Mouse (Mus musculus): ENCODE measurements around the gene Slc35a1. TPM values are rescaled to one million over a fixed set of nuclear protein-coding genes. Genes with fewer than 3 reads are reported as not detected.

Gene Slc35a1
- polyA plus RNA-seq, 1 experiment from 2014 or later: 48.7 TPM

- WGBS: 93% methylated on average over 4 of the region's 4 CpGs
- no peak for ATAC-seq
- H3K36me3 ChIP-seq (ENCODE audit: control insufficient read depth, insufficient read depth, low read length): peaks cover 22% of the 10 kb centered on the region
Observed at GRCm38 (mm10) chr4:34637851-34638250, 49.4 kb downstream of the Slc35a1 start.

GRCm38 (mm10) chr4:34637386-34637785 is 49.9 kb downstream of the Slc35a1 start:
- H3K9me3 ChIP-seq (replicated peaks; ENCODE audit: control insufficient read depth, low read length, poor library complexity, severe bottlenecking): no peaks in the 10 kb centered on the region
- H3K4me1 ChIP-seq (ENCODE audit: control insufficient read depth, insufficient read depth, low read length): no peaks in the 10 kb centered on the region
- H3K9ac ChIP-seq (ENCODE audit: low read depth, low read length): no peak overlapping the region
- no peak overlapping the region for H3K27ac ChIP-seq (ENCODE audit: low read length)
- no peak for ATAC-seq
- H3K4me2 ChIP-seq (ENCODE audit: low read length): no peak overlapping the region
- no peaks in the 10 kb centered on the region for H3K27me3 ChIP-seq (ENCODE audit: control insufficient read depth, insufficient read depth, low read depth, low read length)
- 97% methylated on average over 7 of the region's 7 CpGs for WGBS
- no peak overlapping the region for H3K4me3 ChIP-seq (ENCODE audit: low read depth, low read length)
- peaks cover 18% of the 10 kb centered on the region for H3K36me3 ChIP-seq (ENCODE audit: control insufficient read depth, insufficient read depth, low read length)

More at GRCm38 (mm10) chr4:34637851-34638250, 49.4 kb downstream of the Slc35a1 start:
- H3K4me1 ChIP-seq (ENCODE audit: control insufficient read depth, insufficient read depth, low read length): no peaks in the 10 kb centered on the region
- H3K9me3 ChIP-seq (replicated peaks; ENCODE audit: control insufficient read depth, low read length, poor library complexity, severe bottlenecking): no peaks in the 10 kb centered on the region
- H3K9ac ChIP-seq (ENCODE audit: low read depth, low read length): no peak overlapping the region
- H3K27me3 ChIP-seq (ENCODE audit: control insufficient read depth, insufficient read depth, low read depth, low read length): no peaks in the 10 kb centered on the region
- H3K4me3 ChIP-seq (ENCODE audit: low read depth, low read length): no peak overlapping the region
- no peak overlapping the region for H3K4me2 ChIP-seq (ENCODE audit: low read length)
- no peak overlapping the region for H3K27ac ChIP-seq (ENCODE audit: low read length)

DNA sequence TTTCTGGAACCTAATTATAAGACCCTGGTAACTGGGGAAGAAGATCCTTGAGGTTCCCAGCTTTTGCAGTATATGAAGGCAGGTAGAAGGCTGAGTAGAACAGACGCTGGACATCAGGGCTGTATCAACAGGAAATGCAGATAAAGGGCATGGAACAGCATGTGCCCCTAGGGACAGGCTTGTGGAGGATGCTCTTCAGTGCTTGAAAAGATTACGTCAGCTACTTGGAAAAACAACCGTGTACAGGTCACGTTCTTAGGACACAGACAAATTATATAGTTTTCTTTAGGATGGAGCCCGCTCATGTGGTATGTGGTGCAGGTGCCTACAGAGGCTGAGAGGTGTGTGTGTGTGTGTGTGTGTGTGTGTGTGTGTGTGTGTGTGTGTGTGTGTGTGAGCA is 51.2 kb downstream of the Slc35a1 start:
- ATAC-seq: no peak

GRCm38 (mm10) chr4:34634129-34634528 is 53.1 kb downstream of the Slc35a1 start:
- Histone ChIP-seq H3K4me1 (ENCODE audit: control insufficient read depth, insufficient read depth, low read length) (no peaks in the 10 kb centered on the region), H3K36me3 (ENCODE audit: control insufficient read depth, insufficient read depth, low read length) (peaks cover 11% of the 10 kb centered on the region; the same call in 1 of the 2 replicates), H3K27ac (ENCODE audit: low read length) (no peak overlapping the region), H3K9ac (ENCODE audit: low read depth, low read length) (no peak overlapping the region), H3K27me3 (ENCODE audit: control insufficient read depth, insufficient read depth, low read depth, low read length) (no peaks in the 10 kb centered on the region), H3K4me3 (ENCODE audit: low read depth, low read length) (no peak overlapping the region), H3K4me2 (ENCODE audit: low read length) (no peak overlapping the region), H3K9me3 (replicated peaks; ENCODE audit: control insufficient read depth, low read length, poor library complexity, severe bottlenecking) (no peaks in the 10 kb centered on the region)
- ATAC-seq: no peak
- 94% methylated on average over 7 of the region's 7 CpGs for WGBS

More for the DNA sequence above, 51.2 kb downstream of the Slc35a1 start:
- Histone ChIP-seq H3K36me3 (ENCODE audit: control insufficient read depth, insufficient read depth, low read length) (peaks cover 19% of the 10 kb centered on the region), H3K9ac (ENCODE audit: low read depth, low read length) (no peak overlapping the region), H3K27ac (ENCODE audit: low read length) (no peak overlapping the region), H3K27me3 (ENCODE audit: control insufficient read depth, insufficient read depth, low read depth, low read length) (no peaks in the 10 kb centered on the region), H3K4me1 (ENCODE audit: control insufficient read depth, insufficient read depth, low read length) (no peaks in the 10 kb centered on the region), H3K4me3 (ENCODE audit: low read depth, low read length) (no peak overlapping the region), H3K4me2 (ENCODE audit: low read length) (no peak overlapping the region), H3K9me3 (replicated peaks; ENCODE audit: control insufficient read depth, low read length, poor library complexity, severe bottlenecking) (no peaks in the 10 kb centered on the region)
- 92% methylated on average over 5 of the region's 5 CpGs for WGBS

DNA sequence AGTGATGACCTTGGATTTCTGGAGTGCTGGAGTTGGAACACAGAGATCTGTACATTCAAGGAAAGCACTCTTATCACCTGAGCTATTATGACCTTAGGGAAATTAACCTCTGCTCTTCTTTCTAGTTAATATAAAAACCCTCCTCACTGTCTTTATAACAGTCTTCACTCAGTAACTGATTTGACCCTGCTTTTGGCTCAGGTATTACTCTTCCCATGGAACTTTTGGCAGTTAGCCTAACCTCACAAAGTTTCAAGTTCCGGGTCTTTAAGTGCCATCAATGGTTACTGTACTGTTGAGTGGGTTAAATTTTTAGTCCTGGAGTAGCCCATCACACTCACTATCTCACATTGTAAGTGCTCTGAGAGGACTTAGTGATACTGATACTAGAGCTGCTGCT is 57.3 kb downstream of the Slc35a1 start:
- 98% methylated on average over 1 of the region's 1 CpGs for WGBS

DNA sequence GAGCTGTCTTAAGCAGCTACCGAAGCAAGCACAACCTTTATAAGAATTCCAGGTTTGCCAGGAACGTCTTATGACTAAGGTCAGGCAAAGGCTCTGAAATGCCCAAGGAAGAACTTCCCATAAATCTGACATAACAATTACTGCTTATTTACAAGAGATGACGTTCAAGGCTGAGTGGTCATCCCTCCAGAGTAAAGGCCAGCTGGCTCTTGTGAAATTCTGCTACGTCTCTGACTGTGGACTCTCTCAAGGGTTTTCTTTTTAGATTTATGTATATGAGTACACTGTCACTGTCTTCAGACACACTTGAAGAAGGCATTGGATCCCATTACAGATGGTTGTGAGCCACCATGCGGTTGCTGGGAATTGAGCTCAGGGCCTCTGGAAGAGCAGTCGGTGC is 60.8 kb downstream of the Slc35a1 start:
- no peak overlapping the region for H3K4me3 ChIP-seq (ENCODE audit: low read depth, low read length)
- peaks cover 14% of the 10 kb centered on the region for H3K36me3 ChIP-seq (ENCODE audit: control insufficient read depth, insufficient read depth, low read length)
- H3K9ac ChIP-seq (ENCODE audit: low read depth, low read length): no peak overlapping the region
- H3K9me3 ChIP-seq (replicated peaks; ENCODE audit: control insufficient read depth, low read length, poor library complexity, severe bottlenecking): no peaks in the 10 kb centered on the region
- no peaks in the 10 kb centered on the region for H3K27me3 ChIP-seq (ENCODE audit: control insufficient read depth, insufficient read depth, low read depth, low read length)
- H3K27ac ChIP-seq (ENCODE audit: low read length): no peak overlapping the region
- WGBS: 90% methylated on average over 6 of the region's 6 CpGs
- no peak overlapping the region for H3K4me2 ChIP-seq (ENCODE audit: low read length)
- no peaks in the 10 kb centered on the region for H3K4me1 ChIP-seq (ENCODE audit: control insufficient read depth, insufficient read depth, low read length)
- no peak for ATAC-seq

More for the DNA sequence above, 57.3 kb downstream of the Slc35a1 start:
- ATAC-seq: no peak
- H3K9me3 ChIP-seq (replicated peaks; ENCODE audit: control insufficient read depth, low read length, poor library complexity, severe bottlenecking): no peaks in the 10 kb centered on the region
- no peak overlapping the region for H3K4me2 ChIP-seq (ENCODE audit: low read length)
- H3K9ac ChIP-seq (ENCODE audit: low read depth, low read length): no peak overlapping the region
- no peak overlapping the region for H3K27ac ChIP-seq (ENCODE audit: low read length)
- H3K4me1 ChIP-seq (ENCODE audit: control insufficient read depth, insufficient read depth, low read length): no peaks in the 10 kb centered on the region
- H3K27me3 ChIP-seq (ENCODE audit: control insufficient read depth, insufficient read depth, low read depth, low read length): no peaks in the 10 kb centered on the region
- H3K4me3 ChIP-seq (ENCODE audit: low read depth, low read length): no peak overlapping the region
- peaks cover 18% of the 10 kb centered on the region for H3K36me3 ChIP-seq (ENCODE audit: control insufficient read depth, insufficient read depth, low read length)

- Histone ChIP-seq H3K4me2 (ENCODE audit: low read length) (no peak overlapping the region), H3K36me3 (ENCODE audit: control insufficient read depth, insufficient read depth, low read length) (peaks cover 9% of the 10 kb centered on the region)
- WGBS: 86% methylated on average over 4 of the region's 4 CpGs
Observed at GRCm38 (mm10) chr4:34625556-34625955, 61.7 kb downstream of the Slc35a1 start.

DNA sequence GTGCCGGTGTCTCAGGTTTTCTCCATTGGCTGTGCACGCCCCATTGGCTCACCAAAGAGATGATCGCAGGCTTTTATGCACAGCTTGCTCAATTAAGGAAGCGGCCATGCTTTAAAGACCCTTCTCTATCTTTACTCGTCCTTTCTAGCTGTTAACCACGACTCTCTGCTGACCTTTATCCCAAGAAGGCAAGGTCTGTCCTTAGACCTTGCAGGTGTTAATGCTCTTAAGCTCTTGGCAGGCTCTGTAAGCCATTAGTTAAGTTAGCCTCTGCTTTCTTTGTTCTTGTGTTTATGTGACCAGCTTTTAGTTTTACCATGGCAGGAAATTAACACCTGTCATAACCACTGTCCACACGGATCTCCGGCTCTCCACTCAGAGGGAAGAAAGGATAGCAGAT is 71.1 kb downstream of the Slc35a1 start:
- WGBS: 43% methylated on average over 8 of the region's 8 CpGs
- Histone ChIP-seq H3K4me2 (ENCODE audit: low read length) (peak overlapping the region; percentile 98), H3K27me3 (ENCODE audit: control insufficient read depth, insufficient read depth, low read depth, low read length) (no peaks in the 10 kb centered on the region), H3K27ac (ENCODE audit: low read length) (no peak overlapping the region), H3K36me3 (ENCODE audit: control insufficient read depth, insufficient read depth, low read length) (no peaks in the 10 kb centered on the region), H3K9me3 (replicated peaks; ENCODE audit: control insufficient read depth, low read length, poor library complexity, severe bottlenecking) (no peaks in the 10 kb centered on the region), H3K4me3 (ENCODE audit: low read depth, low read length) (peak overlapping the region; percentile 67), H3K4me1 (ENCODE audit: control insufficient read depth, insufficient read depth, low read length) (peaks cover 24% of the 10 kb centered on the region), H3K9ac (ENCODE audit: low read depth, low read length) (peak overlapping the region; percentile 70)
- no peak for ATAC-seq

More at GRCm38 (mm10) chr4:34625556-34625955, 61.7 kb downstream of the Slc35a1 start:
- ATAC-seq: no peak
- no peak overlapping the region for H3K4me3 ChIP-seq (ENCODE audit: low read depth, low read length)
- H3K9ac ChIP-seq (ENCODE audit: low read depth, low read length): no peak overlapping the region
- H3K27me3 ChIP-seq (ENCODE audit: control insufficient read depth, insufficient read depth, low read depth, low read length): no peaks in the 10 kb centered on the region
- H3K9me3 ChIP-seq (replicated peaks; ENCODE audit: control insufficient read depth, low read length, poor library complexity, severe bottlenecking): no peaks in the 10 kb centered on the region
- H3K4me1 ChIP-seq (ENCODE audit: control insufficient read depth, insufficient read depth, low read length): no peaks in the 10 kb centered on the region
- H3K27ac ChIP-seq (ENCODE audit: low read length): no peak overlapping the region

DNA sequence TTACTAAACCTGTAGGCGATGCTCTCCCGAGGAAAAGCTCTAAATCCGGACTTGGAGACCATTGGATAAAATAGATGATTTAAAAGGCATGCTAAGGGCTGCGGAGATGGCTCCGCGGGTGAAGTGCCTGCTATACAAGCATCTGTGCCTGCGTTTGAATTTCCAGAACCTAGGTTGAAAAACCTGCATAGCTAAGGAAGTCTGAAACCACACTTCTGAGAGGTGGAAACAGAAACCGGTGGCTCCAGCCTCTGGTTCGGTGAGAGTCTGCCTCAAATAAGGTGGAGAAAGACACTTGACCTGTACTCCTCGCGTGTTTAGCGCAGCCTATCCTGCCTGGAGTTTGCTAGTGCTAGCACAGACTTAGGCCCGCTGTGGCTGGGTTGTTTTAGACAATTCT is 71.9 kb downstream of the Slc35a1 start:
- Histone ChIP-seq H3K27ac (ENCODE audit: low read length) (peak overlapping the region; percentile 84), H3K27me3 (ENCODE audit: control insufficient read depth, insufficient read depth, low read depth, low read length) (no peaks in the 10 kb centered on the region), H3K4me3 (ENCODE audit: low read depth, low read length) (peak overlapping the region; percentile 67), H3K9ac (ENCODE audit: low read depth, low read length) (peak overlapping the region; percentile 70), H3K4me1 (ENCODE audit: control insufficient read depth, insufficient read depth, low read length) (peaks cover 24% of the 10 kb centered on the region), H3K9me3 (replicated peaks; ENCODE audit: control insufficient read depth, low read length, poor library complexity, severe bottlenecking) (no peaks in the 10 kb centered on the region), H3K36me3 (ENCODE audit: control insufficient read depth, insufficient read depth, low read length) (no peaks in the 10 kb centered on the region), H3K4me2 (ENCODE audit: low read length) (peak overlapping the region; percentile 98)
- peak; percentile 29 for ATAC-seq
- WGBS: 2% methylated on average over 13 of the region's 13 CpGs

Data from midbrain, embryonic 16.5 days (tissue).